Mouse (Mus musculus): ENCODE results near the gene Slc22a30.
"Not testable (repeated sequence)": the region's sequence is repeated elsewhere in the genome, so short reads cannot be mapped to it uniquely, and the experiment has no call there.

DNA sequence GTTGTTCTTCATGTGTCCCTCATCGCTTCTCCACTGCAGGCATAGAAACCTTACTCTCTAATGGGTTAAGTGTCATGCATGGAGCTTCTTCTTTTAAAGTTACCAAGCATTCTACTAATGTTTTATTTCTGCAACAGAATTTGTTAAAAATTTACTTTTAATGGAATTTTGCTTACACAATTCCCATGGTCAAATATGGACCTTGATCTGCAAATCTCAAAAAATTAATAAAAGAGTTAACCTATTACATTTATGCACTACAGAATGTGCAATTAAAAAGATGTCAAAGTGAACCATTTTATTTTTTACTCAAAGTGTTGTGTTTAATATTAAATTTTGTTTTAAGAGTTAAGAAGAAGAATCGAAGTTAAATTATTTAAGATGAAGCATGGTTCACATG is at the start of gene Slc22a30:
- not testable (repeated sequence) for TF ChIP-seq GATA1, TAL1 (IDR thresholded peaks at IDR 0.05; ENCODE audit: low read length)

All from erythroblast, embryonic 14.5 days (primary cell).